Mouse (Mus musculus) C2C12 (cell line): ENCODE measurements around the gene Dot1l.

Source experiments
- CTCF ChIP-seq: IDR thresholded peaks from one replicate; pipeline ENCODE4 v1.5.1; 2011; ENCODE audit not compliant: control insufficient read depth, insufficient read depth, insufficient read length
- MAX ChIP-seq: IDR thresholded peaks from one replicate; pipeline ENCODE4 v1.6.1; 2011; ENCODE audit warnings: mild to moderate bottlenecking, control low read depth

- TF ChIP-seq CTCF, result no peak
- no peak for TF ChIP-seq MAX
Measured at GRCm38 (mm10) chr10:80791476-80792174, 36.6 kb downstream of the Dot1l start.
